Mouse (Mus musculus) olfactory bulb, adult 2 months (tissue): ENCODE measurements around the gene Pear1.
"Not testable (repeated sequence)": the region's sequence is repeated elsewhere in the genome, so short reads cannot be mapped to it uniquely, and the experiment has no call there.

ENCODE experiments used
- CTCF ChIP-seq: fragments of 200-500 bp; IDR thresholded peaks from 2 replicates; pipeline ENCODE4 v1.5.1; 2012; ENCODE audit warnings: low read depth, mild to moderate bottlenecking, low read length, moderate library complexity; ENCODE audit not compliant: insufficient read depth
- POLR2A ChIP-seq: fragments of 200-500 bp; IDR thresholded peaks from 2 replicates; pipeline ENCODE4 v1.6.1; 2012; ENCODE audit warnings: mild to moderate bottlenecking, low read depth, low read length, moderate library complexity; ENCODE audit not compliant: insufficient read depth

DNA sequence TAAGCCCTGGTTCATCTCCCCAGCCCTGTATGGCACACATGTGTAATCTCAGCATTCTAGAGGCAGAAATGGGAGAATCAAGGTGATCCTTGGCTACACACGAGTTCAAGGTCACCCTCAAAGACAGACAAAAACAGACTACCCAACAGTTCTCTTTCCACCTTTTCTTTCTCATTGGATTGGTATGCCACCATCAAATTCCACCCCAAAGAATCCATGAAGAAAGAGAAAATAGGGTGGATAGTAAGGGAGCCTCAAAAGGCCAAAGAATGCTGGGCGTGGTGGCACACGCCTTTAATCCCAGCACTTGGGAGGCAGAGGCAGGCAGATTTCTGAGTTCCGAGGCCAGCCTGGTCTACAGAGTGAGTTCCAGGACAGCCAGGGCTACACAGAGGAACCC is 40.0 kb upstream of the Pear1 start:
- not testable (repeated sequence) for TF ChIP-seq CTCF, POLR2A
